Mouse (Mus musculus) midbrain, embryonic 10.5 days (tissue): ENCODE measurements at regions not wholly inside any gene's neighbourhood (a gene's known extent, or its start where the extent isn't known, plus 50 kb on each side); places are given as distances from the start of the nearest gene placed in this dataset.

Experiments used
- DNase-seq: peaks from one replicate; pipeline ENCODE4 v3.0.0-alpha.2; 2017; ENCODE audit warnings: low spot score
- H3K27ac ChIP-seq: fragments of 300-500 bp; sonication (generic); replicated peaks from 2 replicates; pipeline ENCODE4 v1.5.1; 2016; ENCODE audit warnings: mild to moderate bottlenecking
- H3K27me3 ChIP-seq: fragments of 300-500 bp; sonication (generic); 2 replicates; pipeline ENCODE4 v1.6.1; 2016; ENCODE audit warnings: low read depth, mild to moderate bottlenecking; ENCODE audit not compliant: poor library complexity, severe bottlenecking
- H3K36me3 ChIP-seq: fragments of 300-500 bp; sonication (generic); 2 replicates; pipeline ENCODE4 v1.6.1; 2016; ENCODE audit warnings: mild to moderate bottlenecking, moderate library complexity
- H3K4me1 ChIP-seq: fragments of 300-500 bp; sonication (generic); 2 replicates; pipeline ENCODE4 v1.6.1; 2016
- H3K4me3 ChIP-seq: fragments of 300-500 bp; sonication (generic); 2 replicates; pipeline ENCODE4 v1.5.1; 2016; ENCODE audit warnings: mild to moderate bottlenecking, moderate library complexity
- H3K9me3 ChIP-seq: fragments of 300-500 bp; sonication (generic); replicated peaks from 2 replicates; pipeline ENCODE4 v1.6.1; 2016; ENCODE audit warnings: mild to moderate bottlenecking
- WGBS: fragments of 180-500 bp; shearing (Covaris S2); methylation state at CpG from one replicate; pipeline ENCODE4 v1.1.7; 2016; 5-methylcytosine and 5-hydroxymethylcytosine counted together

DNA sequence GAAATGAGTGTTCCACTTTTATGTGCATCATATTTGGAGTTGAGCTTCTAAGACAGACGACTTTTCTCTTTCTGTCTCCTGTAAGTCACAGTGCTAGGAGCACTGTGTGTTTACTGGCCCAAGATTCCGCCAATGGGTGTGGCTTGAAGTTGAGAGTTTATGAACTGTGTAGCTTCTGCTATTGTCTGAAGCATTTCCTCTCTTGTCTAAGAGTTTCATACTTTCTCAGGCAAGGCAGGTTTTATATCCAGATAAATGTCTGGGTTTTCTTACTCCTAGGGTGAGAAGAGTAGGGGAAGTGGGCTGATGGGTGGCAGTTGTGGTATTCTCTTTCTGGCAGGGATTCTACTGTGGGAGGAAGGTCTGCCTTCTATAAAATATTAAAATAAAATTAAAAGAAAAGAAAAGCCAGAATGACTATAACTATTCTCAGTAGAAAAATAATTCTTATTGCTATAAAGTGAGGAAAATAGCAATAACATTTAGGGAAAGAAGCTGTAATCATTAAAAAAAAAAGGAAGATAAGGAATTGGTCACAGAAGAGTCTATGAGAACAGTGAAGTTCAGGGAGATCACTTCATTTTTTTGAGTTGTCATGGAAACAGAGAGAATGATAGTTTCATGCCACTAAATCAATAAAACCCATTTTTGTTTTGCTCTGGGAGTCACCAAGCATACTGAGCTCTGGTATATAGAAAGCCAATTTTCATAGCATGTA, 147.9 kb upstream of the Cdkn2b start:
- Histone ChIP-seq H3K27me3 (no peaks in the 10 kb centered on the region), H3K27ac (no peak overlapping the region), H3K36me3 (no peaks in the 10 kb centered on the region), H3K4me1 (no peaks in the 10 kb centered on the region), H3K9me3 (no peaks in the 10 kb centered on the region), H3K4me3 (no peak overlapping the region)
- DNase-seq = no peak
- 77% methylated on average over 2 of the region's 2 CpGs for WGBS

GRCm38 (mm10) chr4:89457861-89458260, 147.0 kb upstream of the Cdkn2b start:
- H3K4me3 ChIP-seq = no peak overlapping the region
- no peak for DNase-seq
- H3K9me3 ChIP-seq = no peaks in the 10 kb centered on the region
- H3K27ac ChIP-seq = no peak overlapping the region
- no peaks in the 10 kb centered on the region for H3K36me3 ChIP-seq
- H3K4me1 ChIP-seq = no peaks in the 10 kb centered on the region
- no peaks in the 10 kb centered on the region for H3K27me3 ChIP-seq
- 84% methylated on average over 2 of the region's 2 CpGs for WGBS

DNA sequence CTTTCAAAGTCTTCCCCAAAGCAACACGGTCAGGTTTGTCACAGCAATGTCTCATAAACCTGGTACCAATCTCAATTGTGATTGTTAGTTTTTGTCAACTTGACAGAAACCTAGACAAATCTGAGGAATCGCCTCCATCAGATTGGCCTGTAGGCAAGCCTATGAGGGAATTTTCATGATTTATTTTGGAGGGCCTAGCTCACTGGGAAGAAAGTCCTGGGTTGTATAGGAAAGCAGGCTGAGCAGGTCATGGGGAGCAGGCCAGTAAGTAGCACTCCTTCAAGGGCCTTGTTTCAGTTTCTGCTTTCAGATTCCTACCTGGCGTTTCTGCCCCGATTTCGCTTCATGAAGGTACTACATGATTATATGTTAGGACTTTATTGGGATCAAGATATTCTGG, 144.1 kb upstream of the Cdkn2b start:
- 90% methylated on average over 5 of the region's 5 CpGs for WGBS
- no peak for DNase-seq
- Histone ChIP-seq H3K4me3 (no peak overlapping the region), H3K27me3 (no peaks in the 10 kb centered on the region), H3K9me3 (no peaks in the 10 kb centered on the region), H3K4me1 (peaks cover 7% of the 10 kb centered on the region), H3K27ac (no peak overlapping the region), H3K36me3 (no peaks in the 10 kb centered on the region)

GRCm38 (mm10) chr4:89453051-89453450, 142.2 kb upstream of the Cdkn2b start:
- Histone ChIP-seq H3K4me1 (peaks cover 7% of the 10 kb centered on the region), H3K27me3 (no peaks in the 10 kb centered on the region), H3K4me3 (no peak overlapping the region), H3K36me3 (no peaks in the 10 kb centered on the region), H3K9me3 (no peaks in the 10 kb centered on the region), H3K27ac (no peak overlapping the region)
- DNase-seq = no peak

- H3K27ac ChIP-seq = no peak overlapping the region
- no peaks in the 10 kb centered on the region for H3K9me3 ChIP-seq
- H3K27me3 ChIP-seq = no peaks in the 10 kb centered on the region
- no peaks in the 10 kb centered on the region for H3K36me3 ChIP-seq
- no peak for DNase-seq
- H3K4me3 ChIP-seq = no peak overlapping the region
- WGBS = 85% methylated on average over 2 of the region's 2 CpGs
- H3K4me1 ChIP-seq = peaks cover 7% of the 10 kb centered on the region
These were observed 140.9 kb upstream of the Cdkn2b start for GRCm38 (mm10) chr4:89451741-89452140.

GRCm38 (mm10) chr4:89446765-89447487, 136.1 kb upstream of the Cdkn2b start:
- DNase-seq = no peak
- H3K9me3 ChIP-seq = no peaks in the 10 kb centered on the region
- H3K27me3 ChIP-seq = no peaks in the 10 kb centered on the region
- H3K4me1 ChIP-seq = peaks cover 7% of the 10 kb centered on the region
- 60% methylated on average over 8 of the region's 8 CpGs for WGBS
- no peak overlapping the region for H3K4me3 ChIP-seq
- H3K36me3 ChIP-seq = no peaks in the 10 kb centered on the region
- no peak overlapping the region for H3K27ac ChIP-seq

GRCm38 (mm10) chr4:89446156-89446716, 135.4 kb upstream of the Cdkn2b start:
- no peaks in the 10 kb centered on the region for H3K9me3 ChIP-seq
- no peak overlapping the region for H3K27ac ChIP-seq
- peaks cover 6% of the 10 kb centered on the region for H3K4me1 ChIP-seq
- no peaks in the 10 kb centered on the region for H3K27me3 ChIP-seq
- DNase-seq = no peak
- H3K4me3 ChIP-seq = no peak overlapping the region
- H3K36me3 ChIP-seq = no peaks in the 10 kb centered on the region
- 76% methylated on average over 6 of the region's 6 CpGs for WGBS

DNA sequence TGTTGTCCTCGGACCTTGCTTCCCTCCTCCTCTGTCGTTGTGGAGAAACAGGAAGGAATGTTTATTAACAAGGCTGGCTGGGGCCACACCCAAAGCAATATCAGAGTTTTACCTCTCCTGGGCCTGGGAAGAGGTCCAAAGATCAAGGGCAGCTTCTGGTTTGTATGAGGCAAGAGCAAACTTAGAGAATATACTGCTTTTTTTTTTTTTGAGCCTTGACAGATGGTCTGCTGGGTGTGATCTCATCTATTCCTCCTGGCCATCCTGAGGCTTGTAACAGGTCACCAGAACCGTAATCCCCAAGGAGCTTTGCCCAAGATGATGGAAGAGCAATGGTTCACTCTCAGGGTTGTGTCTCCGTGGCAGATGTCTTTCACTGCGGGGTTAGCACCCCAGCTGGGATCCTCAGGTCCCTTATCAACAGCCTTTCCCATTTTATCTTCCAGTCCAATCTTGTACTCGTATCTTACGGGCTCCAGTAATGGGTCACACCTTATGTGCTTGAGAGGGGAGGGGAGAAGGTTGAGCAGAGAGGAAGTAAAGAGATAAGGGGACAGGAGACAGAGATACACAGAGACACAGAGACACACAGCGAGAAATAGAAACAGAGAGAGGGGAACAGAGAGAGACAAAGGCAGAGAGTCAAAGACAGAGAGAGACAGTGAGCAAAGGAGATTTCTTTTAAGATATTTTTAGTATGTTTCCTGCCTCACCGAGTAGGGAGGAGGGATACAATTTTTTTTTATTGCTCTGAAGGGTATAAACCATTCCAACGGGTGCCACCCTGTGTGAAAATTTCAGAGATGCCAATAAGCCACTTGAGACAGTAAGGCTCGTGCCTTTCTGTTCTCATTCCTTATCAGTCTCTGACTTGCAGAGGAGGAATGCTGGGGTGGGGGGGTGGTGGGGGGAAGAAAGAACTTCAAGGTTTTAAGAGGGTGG, 134.6 kb upstream of the Cdkn2b start:
- no peaks in the 10 kb centered on the region for H3K4me1 ChIP-seq
- no peak for DNase-seq
- H3K36me3 ChIP-seq = no peaks in the 10 kb centered on the region
- H3K4me3 ChIP-seq = no peak overlapping the region
- 78% methylated on average over 11 of the region's 11 CpGs for WGBS
- H3K27me3 ChIP-seq = no peaks in the 10 kb centered on the region
- no peak overlapping the region for H3K27ac ChIP-seq
- H3K9me3 ChIP-seq = no peaks in the 10 kb centered on the region

GRCm38 (mm10) chr4:89442526-89442925, 131.7 kb upstream of the Cdkn2b start:
- no peaks in the 10 kb centered on the region for H3K9me3 ChIP-seq
- no peaks in the 10 kb centered on the region for H3K4me1 ChIP-seq
- no peak overlapping the region for H3K27ac ChIP-seq
- no peaks in the 10 kb centered on the region for H3K36me3 ChIP-seq
- H3K27me3 ChIP-seq = no peaks in the 10 kb centered on the region
- no peak overlapping the region for H3K4me3 ChIP-seq
- WGBS = 65% methylated on average over 1 of the region's 1 CpGs
- no peak for DNase-seq

- H3K9me3 ChIP-seq = no peaks in the 10 kb centered on the region
- WGBS = 85% methylated on average over 3 of the region's 3 CpGs
- no peaks in the 10 kb centered on the region for H3K36me3 ChIP-seq
- H3K4me3 ChIP-seq = no peak overlapping the region
- H3K27me3 ChIP-seq = no peaks in the 10 kb centered on the region
- no peak overlapping the region for H3K27ac ChIP-seq
- no peak for DNase-seq
- no peaks in the 10 kb centered on the region for H3K4me1 ChIP-seq
These were observed 130.0 kb upstream of the Cdkn2b start for GRCm38 (mm10) chr4:89440821-89441220.

GRCm38 (mm10) chr4:89440326-89440725, 129.5 kb upstream of the Cdkn2b start:
- no peaks in the 10 kb centered on the region for H3K36me3 ChIP-seq
- H3K4me3 ChIP-seq = no peak overlapping the region
- DNase-seq = no peak
- H3K9me3 ChIP-seq = no peaks in the 10 kb centered on the region
- H3K4me1 ChIP-seq = no peaks in the 10 kb centered on the region
- H3K27ac ChIP-seq = no peak overlapping the region
- WGBS = 81% methylated on average over 4 of the region's 4 CpGs
- H3K27me3 ChIP-seq = no peaks in the 10 kb centered on the region

DNA sequence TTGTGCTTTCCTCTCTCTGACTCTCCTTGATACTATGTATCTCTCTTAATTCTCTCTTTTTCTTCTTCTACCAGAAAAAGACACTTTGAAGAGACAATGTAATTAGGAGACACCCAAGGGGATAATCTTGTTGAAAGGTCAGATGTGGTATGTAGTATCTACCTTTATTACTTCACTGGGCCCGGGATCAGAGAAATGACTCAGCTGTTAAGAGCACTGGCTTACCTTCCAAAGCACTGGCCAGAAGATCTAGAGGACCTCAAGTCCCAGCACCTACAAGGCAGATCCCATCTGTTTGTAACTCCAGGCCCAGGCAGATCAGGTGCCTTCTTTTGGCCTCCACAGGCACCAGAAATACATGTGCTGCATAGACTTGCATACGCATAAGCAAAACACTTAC, 127.8 kb upstream of the Cdkn2b start:
- no peak for DNase-seq
- Histone ChIP-seq H3K9me3 (no peaks in the 10 kb centered on the region), H3K4me3 (no peak overlapping the region), H3K36me3 (no peaks in the 10 kb centered on the region), H3K27ac (no peak overlapping the region), H3K27me3 (no peaks in the 10 kb centered on the region), H3K4me1 (no peaks in the 10 kb centered on the region)
- WGBS = 90% methylated on average over 2 of the region's 2 CpGs
